Comparison of ENCODE assay signal across 8 mouse cellular contexts in genomic region chr7:127362418-127362817, GRCm38 (mm10). TPM values are rescaled to one million over a fixed set of nuclear protein-coding genes. Genes with fewer than 3 reads are reported as not detected.
DNase-seq lines count a peak whose midpoint lies in the region; ATAC-seq and TF ChIP-seq lines count a peak whose summit lies in the region.
"Not testable (repeated sequence)": the region's sequence is repeated elsewhere in the genome, so short reads cannot be mapped to it uniquely, and the experiment has no call there.

No protein-coding gene starts in this region.

- not testable (repeated sequence) for H3K27ac ChIP-seq in ES-E14 (ENCODE audit: insufficient read depth, low read depth, low read length, poor library complexity, severe bottlenecking); forebrain, embryonic 11.5 days (ENCODE audit: low read depth, low read length); kidney, embryonic 16.5 days (ENCODE audit: low read length); liver, embryonic 16.5 days (ENCODE audit: low read length); midbrain, embryonic 15.5 days; stomach, postnatal 0 days (replicated peaks)

- not testable (repeated sequence) for H3K27me3 ChIP-seq in forebrain, embryonic 11.5 days (ENCODE audit: control insufficient read depth, insufficient read depth, low read length); liver, embryonic 16.5 days (ENCODE audit: control insufficient read depth, insufficient read depth, low read depth, low read length); stomach, postnatal 0 days (ENCODE audit: control insufficient read depth, insufficient read depth, low read length)
- peaks cover 14% of the 10 kb centered on the region; the same call in 1 of the 2 replicates for H3K27me3 ChIP-seq in kidney, embryonic 16.5 days (ENCODE audit: insufficient read depth, low read length)
- peaks cover 14% of the 10 kb centered on the region; the same call in 1 of the 2 replicates for H3K27me3 ChIP-seq in midbrain, embryonic 15.5 days (replicated peaks)

- in situ Hi-C loops in ES-E14 (cut with MboI; ENCODE audit: low sequenced_read_pairs in 2 of 2, unreplicated experiment in 2 of 2): not testable (repeated sequence)

- not testable (repeated sequence) for H3K36me3 ChIP-seq in ES-E14 (ENCODE audit: control insufficient read depth, insufficient read depth, low read length, poor library complexity, severe bottlenecking); forebrain, embryonic 11.5 days (ENCODE audit: control insufficient read depth, insufficient read depth, low read length); kidney, embryonic 16.5 days (ENCODE audit: insufficient read depth, low read length); liver, embryonic 16.5 days (ENCODE audit: control insufficient read depth, insufficient read depth); midbrain, embryonic 15.5 days (replicated peaks); stomach, postnatal 0 days (ENCODE audit: control insufficient read depth, insufficient read depth, low read length)

- DNase-seq in ES-E14 (ENCODE audit: low read depth, low spot score); stomach, postnatal 0 days (ENCODE audit: low spot score): not testable (repeated sequence)
- DNase-seq in cerebellum, adult 18-20 months: peak; percentile 35 to 51
- peak; percentile 63 for DNase-seq in forebrain, embryonic 11.5 days (ENCODE audit: low spot score)
- DNase-seq in heart, postnatal 4 days: peak; percentile 35

- not testable (repeated sequence) for H3K4me3 ChIP-seq in ES-E14 (ENCODE audit: insufficient read depth in 1 of 2, low read depth in 1 of 2, low read length in 2 of 2, poor library complexity in 1 of 2, severe bottlenecking in 1 of 2); forebrain, embryonic 11.5 days (ENCODE audit: low read depth, low read length); midbrain, embryonic 15.5 days
- peak overlapping the region; percentile 29 for H3K4me3 ChIP-seq in kidney, embryonic 16.5 days (ENCODE audit: low read length)
- H3K4me3 ChIP-seq in liver, embryonic 16.5 days (ENCODE audit: low read depth, low read length): 0 out of 2 replicates have a peak overlapping the region, but pooled peaks have one; percentile 21
- H3K4me3 ChIP-seq in stomach, postnatal 0 days (ENCODE audit: low read depth, low read length): peak overlapping the region; percentile 25

- TF ChIP-seq EP300 in stomach, postnatal 0 days (optimal IDR thresholded peaks at IDR 0.05): not testable (repeated sequence)

- not testable (repeated sequence) for H3K4me1 ChIP-seq in ES-E14 (ENCODE audit: control insufficient read depth in 2 of 2, insufficient read depth in 2 of 2, low read length in 2 of 2, poor library complexity in 1 of 2); forebrain, embryonic 11.5 days (replicated peaks; ENCODE audit: control insufficient read depth, insufficient read depth, low read length); kidney, embryonic 16.5 days (ENCODE audit: insufficient read depth, low read length); liver, embryonic 16.5 days (ENCODE audit: control insufficient read depth, low read depth, low read length); stomach, postnatal 0 days (replicated peaks; ENCODE audit: control insufficient read depth, insufficient read depth)
- peaks cover 12% of the 10 kb centered on the region for H3K4me1 ChIP-seq in midbrain, embryonic 15.5 days

- peak; percentile 87 for TF ChIP-seq CTCF in stomach, postnatal 0 days (IDR thresholded peaks at IDR 0.05; ENCODE audit: low read depth)

- H3K4me2 ChIP-seq in forebrain, embryonic 11.5 days (ENCODE audit: low read depth, low read length, severe bottlenecking): peak overlapping the region; percentile 29; the same call in 1 of the 2 replicates
- H3K4me2 ChIP-seq in kidney, embryonic 16.5 days (replicated peaks; ENCODE audit: low read depth, low read length): 0 out of 2 replicates have a peak overlapping the region, but pooled peaks have one; percentile 33
- H3K4me2 ChIP-seq in liver, embryonic 16.5 days (ENCODE audit: low read depth, low read length): peak overlapping the region; percentile 38
- H3K4me2 ChIP-seq in midbrain, embryonic 15.5 days: peak overlapping the region; percentile 29
- peak overlapping the region; percentile 35; the same call in 1 of the 2 replicates for H3K4me2 ChIP-seq in stomach, postnatal 0 days (replicated peaks; ENCODE audit: low read depth)

- ATAC-seq in forebrain, embryonic 11.5 days (replicated peaks; ENCODE audit: low FRiP score); kidney, embryonic 16.5 days (ENCODE audit: low FRiP score, low TSS enrichment); liver, embryonic 16.5 days (ENCODE audit: low read depth); midbrain, embryonic 15.5 days (replicated peaks); stomach, postnatal 0 days (ENCODE audit: low FRiP score, low TSS enrichment): not testable (repeated sequence)

- not testable (repeated sequence) for H3K9ac ChIP-seq in ES-E14 (ENCODE audit: insufficient read depth, low read depth, low read length, poor library complexity, severe bottlenecking); forebrain, embryonic 11.5 days (ENCODE audit: low read length); kidney, embryonic 16.5 days (replicated peaks; ENCODE audit: low read length); liver, embryonic 16.5 days (ENCODE audit: low read depth, low read length); midbrain, embryonic 15.5 days; stomach, postnatal 0 days (ENCODE audit: low read length)

- H3K9me3 ChIP-seq in ES-E14 (ENCODE audit: control insufficient read depth, insufficient read depth, low read depth, low read length); forebrain, embryonic 11.5 days (ENCODE audit: control insufficient read depth, low read length); kidney, embryonic 16.5 days (ENCODE audit: low read length); liver, embryonic 16.5 days (replicated peaks; ENCODE audit: control insufficient read depth, low read length); midbrain, embryonic 15.5 days; stomach, postnatal 0 days (ENCODE audit: control insufficient read depth, low read length): not testable (repeated sequence)

- WGBS in forebrain, embryonic 11.5 days: 14% methylated on average over 13 of the region's 13 CpGs
- 25% methylated on average over 13 of the region's 13 CpGs for WGBS in kidney, embryonic 16.5 days
- 17% methylated on average over 13 of the region's 13 CpGs for WGBS in liver, embryonic 16.5 days (ENCODE audit: insufficient replicate concordance)
- WGBS in midbrain, embryonic 15.5 days: 9% methylated on average over 13 of the region's 13 CpGs
- 17% methylated on average over 13 of the region's 13 CpGs for WGBS in stomach, postnatal 0 days

RNA-seq across cellular contexts. Expression of gene Zfp747, which starts 13.4 kb away (rescaled TPM):
- 8.7 and 9.0 TPM in 2 replicates for total RNA-seq in ES-E14 (2012; rRNA removed)
- 8.5 and 8.6 TPM in 2 replicates for polyA plus RNA-seq in forebrain, embryonic 11.5 days (2014; fragmentation: Nextera tagmentation; extraction: Ambion mirVana)
- 1 to 10 TPM; 5.8 to 5.9 TPM for total RNA-seq in heart, postnatal 4 days (2021)
- 10.6 and 11.3 TPM in 2 replicates for polyA plus RNA-seq in kidney, embryonic 16.5 days (2015; fragmentation: Nextera tagmentation; extraction: Ambion mirVana)
- 1.7 and 2.0 TPM in 2 replicates for polyA plus RNA-seq in liver, embryonic 16.5 days (2015; fragmentation: Nextera tagmentation; extraction: Ambion mirVana)
- polyA plus RNA-seq in midbrain, embryonic 15.5 days (2015; fragmentation: Nextera tagmentation; extraction: Ambion mirVana): 10.3 and 10.5 TPM in 2 replicates
- 4.9 and 5.4 TPM in 2 replicates for polyA plus RNA-seq in stomach, postnatal 0 days (2015; fragmentation: Nextera tagmentation; extraction: Ambion mirVana)

RNA-seq across cellular contexts. Expression of gene Zfp768, which starts 17.0 kb away (rescaled TPM):
- 3.5 and 4.4 TPM in 2 replicates for total RNA-seq in ES-E14 (2012; rRNA removed)
- polyA plus RNA-seq in forebrain, embryonic 11.5 days (2014; fragmentation: Nextera tagmentation; extraction: Ambion mirVana): 5.3 and 5.5 TPM in 2 replicates
- total RNA-seq in heart, postnatal 4 days (2021): 10 to 100 TPM; 36.1 to 41.4 TPM
- polyA plus RNA-seq in kidney, embryonic 16.5 days (2015; fragmentation: Nextera tagmentation; extraction: Ambion mirVana): 25.4 and 25.5 TPM in 2 replicates
- polyA plus RNA-seq in liver, embryonic 16.5 days (2015; fragmentation: Nextera tagmentation; extraction: Ambion mirVana): 4.1 and 4.2 TPM in 2 replicates
- 19.1 and 19.2 TPM in 2 replicates for polyA plus RNA-seq in midbrain, embryonic 15.5 days (2015; fragmentation: Nextera tagmentation; extraction: Ambion mirVana)
- 9.0 and 11.0 TPM in 2 replicates for polyA plus RNA-seq in stomach, postnatal 0 days (2015; fragmentation: Nextera tagmentation; extraction: Ambion mirVana)

RNA-seq across cellular contexts. Expression of gene 9130019O22Rik, which starts 24.5 kb away (rescaled TPM):
- 4.1 and 4.2 TPM in 2 replicates for total RNA-seq in ES-E14 (2012; rRNA removed)
- polyA plus RNA-seq in forebrain, embryonic 11.5 days (2014; fragmentation: Nextera tagmentation; extraction: Ambion mirVana): 5.0 and 5.3 TPM in 2 replicates
- 1 to 10 TPM; 2.6 to 3.2 TPM for total RNA-seq in heart, postnatal 4 days (2021)
- 6.8 and 7.0 TPM in 2 replicates for polyA plus RNA-seq in kidney, embryonic 16.5 days (2015; fragmentation: Nextera tagmentation; extraction: Ambion mirVana)
- polyA plus RNA-seq in liver, embryonic 16.5 days (2015; fragmentation: Nextera tagmentation; extraction: Ambion mirVana): 1.3 TPM in 2 replicates
- polyA plus RNA-seq in midbrain, embryonic 15.5 days (2015; fragmentation: Nextera tagmentation; extraction: Ambion mirVana): 5.2 and 6.6 TPM in 2 replicates
- polyA plus RNA-seq in stomach, postnatal 0 days (2015; fragmentation: Nextera tagmentation; extraction: Ambion mirVana): 3.0 and 3.1 TPM in 2 replicates

RNA-seq across cellular contexts. Expression of gene E430018J23Rik, which starts 31.0 kb away (rescaled TPM):
- 2.5 and 3.2 TPM in 2 replicates for total RNA-seq in ES-E14 (2012; rRNA removed)
- polyA plus RNA-seq in forebrain, embryonic 11.5 days (2014; fragmentation: Nextera tagmentation; extraction: Ambion mirVana): 5.9 and 6.8 TPM in 2 replicates
- total RNA-seq in heart, postnatal 4 days (2021): 1 to 10 TPM; 4.0 to 4.8 TPM
- polyA plus RNA-seq in kidney, embryonic 16.5 days (2015; fragmentation: Nextera tagmentation; extraction: Ambion mirVana): 8.3 and 8.8 TPM in 2 replicates
- 1.8 and 1.9 TPM in 2 replicates for polyA plus RNA-seq in liver, embryonic 16.5 days (2015; fragmentation: Nextera tagmentation; extraction: Ambion mirVana)
- 6.3 and 6.6 TPM in 2 replicates for polyA plus RNA-seq in midbrain, embryonic 15.5 days (2015; fragmentation: Nextera tagmentation; extraction: Ambion mirVana)
- polyA plus RNA-seq in stomach, postnatal 0 days (2015; fragmentation: Nextera tagmentation; extraction: Ambion mirVana): 3.3 and 3.9 TPM in 2 replicates

RNA-seq across cellular contexts. Expression of gene Zfp764, which starts 44.2 kb away (rescaled TPM):
- 3.3 and 4.2 TPM in 2 replicates for total RNA-seq in ES-E14 (2012; rRNA removed)
- polyA plus RNA-seq in forebrain, embryonic 11.5 days (2014; fragmentation: Nextera tagmentation; extraction: Ambion mirVana): 7.2 and 7.4 TPM in 2 replicates
- total RNA-seq in heart, postnatal 4 days (2021): 1 to 10 TPM; 4.9 to 5.0 TPM
- 9.0 and 9.5 TPM in 2 replicates for polyA plus RNA-seq in kidney, embryonic 16.5 days (2015; fragmentation: Nextera tagmentation; extraction: Ambion mirVana)
- 1.3 and 1.4 TPM in 2 replicates for polyA plus RNA-seq in liver, embryonic 16.5 days (2015; fragmentation: Nextera tagmentation; extraction: Ambion mirVana)
- 5.7 and 6.4 TPM in 2 replicates for polyA plus RNA-seq in midbrain, embryonic 15.5 days (2015; fragmentation: Nextera tagmentation; extraction: Ambion mirVana)
- polyA plus RNA-seq in stomach, postnatal 0 days (2015; fragmentation: Nextera tagmentation; extraction: Ambion mirVana): 4.0 and 4.3 TPM in 2 replicates
